Mouse (Mus musculus): ENCODE data around the gene Ankrd13d.

DNA sequence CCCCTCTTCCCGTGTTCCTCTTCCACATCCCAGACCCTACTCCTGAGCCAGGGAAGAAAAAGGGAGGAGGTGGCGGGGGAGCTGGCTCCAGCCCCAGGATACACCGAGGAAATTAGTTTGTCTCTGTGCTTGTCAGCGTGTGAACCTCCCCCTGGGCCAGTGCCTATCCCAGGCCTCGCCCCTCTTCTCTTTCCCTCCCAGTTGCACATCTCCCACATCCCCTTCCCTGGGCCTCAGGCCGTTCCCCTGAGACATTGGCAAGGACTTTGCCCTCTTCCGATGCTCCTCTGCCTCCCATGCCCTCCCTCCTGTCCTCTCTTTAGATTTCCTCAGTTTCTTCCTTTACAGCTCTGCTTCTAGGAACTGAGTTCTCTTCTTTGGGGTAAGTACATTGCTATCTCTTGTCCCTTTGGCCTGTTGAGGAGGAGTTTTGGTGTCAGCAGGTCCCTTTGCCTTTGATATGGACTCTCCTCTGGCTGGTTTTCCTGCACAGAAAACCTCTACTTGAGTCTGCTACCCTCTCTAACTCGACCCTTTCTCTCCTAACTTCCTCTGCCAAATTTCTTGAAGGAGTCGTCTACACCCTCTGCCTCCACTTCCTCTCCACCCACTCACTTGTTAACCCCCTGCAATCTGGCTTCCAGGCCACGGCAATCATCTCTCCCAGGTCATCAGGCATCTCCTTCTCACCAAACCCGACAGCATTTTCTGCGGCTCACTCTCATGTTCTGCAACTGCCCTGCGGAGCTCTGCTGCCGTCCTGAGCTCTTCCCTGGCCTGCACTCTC is 61.8 kb downstream of the Ankrd13d start:
- no peak for TF ChIP-seq CTCF (IDR thresholded peaks at IDR 0.05; ENCODE audit: borderline replicate concordance, insufficient read depth, low read length)
- TF ChIP-seq POLR2A (IDR thresholded peaks at IDR 0.05; ENCODE audit: low read depth, low read length) = no peak
